Mouse (Mus musculus) urinary bladder, postnatal 25 days (tissue): Measurements from ENCODE around the gene Slc8a1.

ENCODE experiments used
- DNase-seq: peaks from one replicate; pipeline ENCODE4 v3.0.0; 2022; ENCODE audit warnings: low spot score

Gene Slc8a1

GRCm38 (mm10) chr17:81738311-81738755, at the start of gene Slc8a1:
Gene Slc8a1 (minus strand): TSS chr17:81738377.
- no peak for DNase-seq

- DNase-seq: peak; percentile 50
These were observed 49.2 kb upstream of the Slc8a1 start for GRCm38 (mm10) chr17:81787350-81787749.

- no peak for DNase-seq
These were observed 44.1 kb upstream of the Slc8a1 start for GRCm38 (mm10) chr17:81782326-81782725.

- DNase-seq: no peak
These were observed 43.3 kb upstream of the Slc8a1 start for GRCm38 (mm10) chr17:81781491-81781890.

GRCm38 (mm10) chr17:81779883-81780282, 41.7 kb upstream of the Slc8a1 start:
- DNase-seq: no peak

- no peak for DNase-seq
These were observed 12.5 kb upstream of the Slc8a1 start for GRCm38 (mm10) chr17:81750664-81751063.

GRCm38 (mm10) chr17:81743034-81743433, 4.9 kb upstream of the Slc8a1 start:
- DNase-seq: no peak

GRCm38 (mm10) chr17:81740576-81740975, 2.4 kb upstream of the Slc8a1 start:
- DNase-seq: no peak

GRCm38 (mm10) chr17:81737779-81738178, 398 bp downstream of the Slc8a1 start:
- no peak for DNase-seq

- DNase-seq: no peak
These were observed 868 bp downstream of the Slc8a1 start for GRCm38 (mm10) chr17:81737309-81737708.

- no peak for DNase-seq
These were observed 2.6 kb downstream of the Slc8a1 start for GRCm38 (mm10) chr17:81735583-81735982.

- no peak for DNase-seq
These were observed 8.3 kb downstream of the Slc8a1 start for GRCm38 (mm10) chr17:81729891-81730290.

GRCm38 (mm10) chr17:81712273-81712751, 25.9 kb downstream of the Slc8a1 start:
- no peak for DNase-seq

- DNase-seq: no peak
These were observed 33.4 kb downstream of the Slc8a1 start for GRCm38 (mm10) chr17:81704761-81705160.

- no peak for DNase-seq
These were observed 34.9 kb downstream of the Slc8a1 start for GRCm38 (mm10) chr17:81703258-81703657.

- no peak for DNase-seq
These were observed 36.5 kb downstream of the Slc8a1 start for GRCm38 (mm10) chr17:81701701-81702100.

GRCm38 (mm10) chr17:81698789-81699188, 39.4 kb downstream of the Slc8a1 start:
- no peak for DNase-seq

- DNase-seq: no peak
These were observed 40.5 kb downstream of the Slc8a1 start for GRCm38 (mm10) chr17:81697695-81698094.

GRCm38 (mm10) chr17:81694977-81695376, 43.2 kb downstream of the Slc8a1 start:
- no peak for DNase-seq

GRCm38 (mm10) chr17:81679616-81680015, 58.6 kb downstream of the Slc8a1 start:
- no peak for DNase-seq

- DNase-seq: no peak
These were observed 60.7 kb downstream of the Slc8a1 start for GRCm38 (mm10) chr17:81677450-81677849.

- DNase-seq: no peak
These were observed 62.0 kb downstream of the Slc8a1 start for GRCm38 (mm10) chr17:81676203-81676602.

GRCm38 (mm10) chr17:81671245-81671644, 66.9 kb downstream of the Slc8a1 start:
- DNase-seq: no peak

- peak; percentile 52 for DNase-seq
These were observed 68.1 kb downstream of the Slc8a1 start for GRCm38 (mm10) chr17:81669816-81670691.
